Mouse (Mus musculus): ENCODE measurements around the gene Ippk. TPM values are rescaled to one million over a fixed set of nuclear protein-coding genes. Genes with fewer than 3 reads are reported as not detected.

The Ippk gene
- polyA plus RNA-seq, 1 experiment: 7.1 TPM

DNA sequence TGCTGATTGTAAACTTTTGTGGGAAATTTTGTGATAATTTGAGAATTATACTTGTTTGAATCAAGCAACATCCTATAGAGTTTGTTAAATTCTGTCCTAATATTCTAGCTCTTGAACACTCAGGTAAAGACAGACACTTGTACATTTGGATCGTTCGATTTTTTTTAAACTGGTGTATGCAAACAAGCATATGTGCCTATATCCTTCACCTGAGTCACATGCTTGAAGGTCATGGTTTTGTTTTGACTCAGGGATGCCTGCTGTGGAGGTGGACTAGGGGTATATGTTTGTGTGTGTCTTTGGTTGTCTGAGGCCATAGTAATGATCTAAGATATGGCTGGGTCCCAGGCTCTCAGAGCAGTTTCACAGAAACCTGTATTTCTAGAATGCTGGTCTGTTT, 41.9 kb downstream of the Ippk start:
- Histone ChIP-seq H3K4me1 (replicated peaks; ENCODE audit: control insufficient read depth, insufficient read depth, low read length) (no peaks in the 10 kb centered on the region), H3K27ac (ENCODE audit: control insufficient read depth, insufficient read depth, low read length) (no peak overlapping the region), H3K36me3 (ENCODE audit: control insufficient read depth, insufficient read depth, low read length) (peaks cover 17% of the 10 kb centered on the region), H3K27me3 (ENCODE audit: control insufficient read depth, insufficient read depth, low read length) (no peaks in the 10 kb centered on the region), H3K4me3 (ENCODE audit: control insufficient read depth, insufficient read depth, low read length) (no peak overlapping the region)
- 96% methylated on average over 2 of the region's 2 CpGs for WGBS
- DNase-seq: no peak
- TF ChIP-seq POLR2A (IDR thresholded peaks at IDR 0.05; ENCODE audit: control insufficient read depth, extremely low read depth, insufficient read depth, low read length, poor library complexity) (no peak), CTCF (IDR thresholded peaks at IDR 0.05; ENCODE audit: borderline replicate concordance, control insufficient read depth, extremely low read depth, insufficient read depth, low read length, poor library complexity) (no peak)

DNA sequence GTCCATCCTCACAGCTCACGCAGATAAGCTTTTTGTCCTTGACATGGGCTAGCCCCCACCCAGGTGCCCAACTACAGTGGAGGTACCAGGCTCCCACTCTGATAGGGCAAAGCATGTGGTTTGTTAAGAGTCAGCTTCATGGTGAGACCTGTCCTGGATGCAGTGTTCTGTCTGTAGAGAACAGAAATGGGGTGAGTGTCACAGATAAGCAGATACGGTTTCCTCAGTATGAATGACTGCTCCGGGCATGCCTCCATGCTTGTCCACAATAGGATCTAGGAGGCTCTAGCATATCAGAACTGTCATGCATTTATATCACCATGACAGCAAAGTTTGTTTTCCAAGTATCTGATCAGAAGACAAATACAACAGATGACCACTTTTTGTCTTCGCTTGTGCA, 44.8 kb downstream of the Ippk start:
- 98% methylated on average over 4 of the region's 4 CpGs for WGBS
- no peak for DNase-seq
- peaks cover 17% of the 10 kb centered on the region for H3K36me3 ChIP-seq (ENCODE audit: control insufficient read depth, insufficient read depth, low read length)
- TF ChIP-seq POLR2A (IDR thresholded peaks at IDR 0.05; ENCODE audit: control insufficient read depth, extremely low read depth, insufficient read depth, low read length, poor library complexity) (no peak), CTCF (IDR thresholded peaks at IDR 0.05; ENCODE audit: borderline replicate concordance, control insufficient read depth, extremely low read depth, insufficient read depth, low read length, poor library complexity) (no peak)
- H3K4me3 ChIP-seq (ENCODE audit: control insufficient read depth, insufficient read depth, low read length): no peak overlapping the region
- H3K27ac ChIP-seq (ENCODE audit: control insufficient read depth, insufficient read depth, low read length): no peak overlapping the region
- no peaks in the 10 kb centered on the region for H3K4me1 ChIP-seq (replicated peaks; ENCODE audit: control insufficient read depth, insufficient read depth, low read length)
- no peaks in the 10 kb centered on the region for H3K27me3 ChIP-seq (ENCODE audit: control insufficient read depth, insufficient read depth, low read length)

DNA sequence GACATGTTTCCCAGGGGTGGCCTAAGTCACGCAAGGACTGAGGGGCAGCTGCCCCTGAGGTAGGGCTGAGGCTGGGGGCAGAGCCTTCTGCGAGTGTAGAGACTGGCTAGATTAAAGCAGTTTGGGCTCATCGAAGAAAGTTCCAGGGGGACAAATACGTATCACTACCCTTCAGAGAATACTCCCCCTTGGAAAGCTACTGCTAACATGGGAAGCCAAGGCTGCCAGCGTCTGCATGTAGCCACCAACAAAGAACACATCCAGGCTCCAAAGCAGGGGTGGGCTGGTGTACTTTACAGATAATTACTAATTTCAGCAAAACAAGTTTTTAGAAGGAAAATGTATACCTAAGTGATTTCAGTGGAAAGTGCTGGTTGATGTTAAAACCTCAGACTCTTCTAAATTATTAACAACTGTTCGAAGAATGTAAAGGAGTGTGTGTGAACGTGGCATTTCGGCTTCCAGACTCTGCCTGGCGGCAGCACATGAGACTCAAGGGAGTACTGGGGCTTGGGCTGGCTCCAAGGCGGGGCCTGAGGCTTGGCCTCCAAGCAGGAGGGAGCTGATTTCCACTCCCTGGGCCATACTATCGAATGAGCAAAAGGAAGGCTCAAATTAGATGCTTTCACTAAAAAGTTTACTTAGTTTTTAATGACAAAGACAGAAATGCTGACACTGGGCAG, 45.5 kb downstream of the Ippk start:
- 95% methylated on average over 11 of the region's 11 CpGs for WGBS
- TF ChIP-seq POLR2A (IDR thresholded peaks at IDR 0.05; ENCODE audit: control insufficient read depth, extremely low read depth, insufficient read depth, low read length, poor library complexity) (no peak), CTCF (IDR thresholded peaks at IDR 0.05; ENCODE audit: borderline replicate concordance, control insufficient read depth, extremely low read depth, insufficient read depth, low read length, poor library complexity) (no peak)
- Histone ChIP-seq H3K4me1 (replicated peaks; ENCODE audit: control insufficient read depth, insufficient read depth, low read length) (no peaks in the 10 kb centered on the region), H3K27me3 (ENCODE audit: control insufficient read depth, insufficient read depth, low read length) (no peaks in the 10 kb centered on the region), H3K36me3 (ENCODE audit: control insufficient read depth, insufficient read depth, low read length) (peaks cover 13% of the 10 kb centered on the region), H3K27ac (ENCODE audit: control insufficient read depth, insufficient read depth, low read length) (no peak overlapping the region), H3K4me3 (ENCODE audit: control insufficient read depth, insufficient read depth, low read length) (no peak overlapping the region)
- no peak for DNase-seq

DNA sequence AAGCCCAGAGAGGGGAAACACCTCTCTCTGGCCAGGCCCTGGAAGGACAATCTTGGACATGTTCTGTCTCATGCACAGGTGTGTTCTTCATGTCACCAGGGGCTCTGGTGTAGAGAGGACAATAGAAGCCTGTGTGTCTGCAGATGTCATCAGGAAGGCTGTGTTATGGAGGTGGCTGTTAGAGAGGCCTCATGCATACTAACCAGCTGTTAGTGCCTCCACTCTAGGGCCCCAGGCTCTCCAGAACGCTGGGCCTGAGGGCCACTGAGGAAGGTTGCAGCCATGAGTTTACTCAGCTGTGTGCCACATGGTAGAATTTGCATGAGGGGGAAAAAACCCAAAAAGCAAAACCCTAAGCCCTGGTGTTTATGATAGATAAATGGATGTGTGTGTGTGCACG, 46.5 kb downstream of the Ippk start:
- H3K36me3 ChIP-seq (ENCODE audit: control insufficient read depth, insufficient read depth, low read length): peaks cover 4% of the 10 kb centered on the region
- H3K4me3 ChIP-seq (ENCODE audit: control insufficient read depth, insufficient read depth, low read length): no peak overlapping the region
- no peaks in the 10 kb centered on the region for H3K27me3 ChIP-seq (ENCODE audit: control insufficient read depth, insufficient read depth, low read length)
- TF ChIP-seq POLR2A (IDR thresholded peaks at IDR 0.05; ENCODE audit: control insufficient read depth, extremely low read depth, insufficient read depth, low read length, poor library complexity) (no peak), CTCF (IDR thresholded peaks at IDR 0.05; ENCODE audit: borderline replicate concordance, control insufficient read depth, extremely low read depth, insufficient read depth, low read length, poor library complexity) (no peak)
- no peak overlapping the region for H3K27ac ChIP-seq (ENCODE audit: control insufficient read depth, insufficient read depth, low read length)
- WGBS: 86% methylated on average over 2 of the region's 2 CpGs
- no peaks in the 10 kb centered on the region for H3K4me1 ChIP-seq (replicated peaks; ENCODE audit: control insufficient read depth, insufficient read depth, low read length)
- DNase-seq: no peak

DNA sequence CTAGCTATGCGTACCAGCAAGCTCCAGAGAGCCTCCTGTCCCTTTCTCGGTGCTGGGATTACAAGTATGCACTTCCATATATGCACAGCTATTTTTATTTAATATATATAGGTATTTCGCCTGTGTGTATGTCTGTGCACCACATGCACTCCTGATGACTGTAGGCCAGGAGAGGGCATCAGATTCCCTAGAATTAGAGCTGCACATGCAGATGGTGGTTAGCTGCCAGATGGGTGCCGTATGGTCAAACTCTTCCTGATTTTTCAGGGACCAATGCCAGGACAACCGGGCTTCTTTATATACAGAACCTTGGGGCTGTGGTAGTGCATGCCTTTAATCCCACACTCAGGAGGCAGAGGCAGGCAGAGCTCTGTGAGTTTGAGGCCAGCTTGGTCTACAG, 48.0 kb downstream of the Ippk start:
- H3K27me3 ChIP-seq (ENCODE audit: control insufficient read depth, insufficient read depth, low read length): no peaks in the 10 kb centered on the region
- no peak for TF ChIP-seq POLR2A (IDR thresholded peaks at IDR 0.05; ENCODE audit: control insufficient read depth, extremely low read depth, insufficient read depth, low read length, poor library complexity)
- TF ChIP-seq CTCF (IDR thresholded peaks at IDR 0.05; ENCODE audit: borderline replicate concordance, control insufficient read depth, extremely low read depth, insufficient read depth, low read length, poor library complexity): no peak
- 95% methylated on average over 5 of the region's 5 CpGs for WGBS
- DNase-seq: no peak
- no peak overlapping the region for H3K4me3 ChIP-seq (ENCODE audit: control insufficient read depth, insufficient read depth, low read length)
- no peak overlapping the region for H3K27ac ChIP-seq (ENCODE audit: control insufficient read depth, insufficient read depth, low read length)
- no peaks in the 10 kb centered on the region for H3K4me1 ChIP-seq (replicated peaks; ENCODE audit: control insufficient read depth, insufficient read depth, low read length)
- H3K36me3 ChIP-seq (ENCODE audit: control insufficient read depth, insufficient read depth, low read length): peaks cover 4% of the 10 kb centered on the region; the same call in 1 of the 2 replicates

DNA sequence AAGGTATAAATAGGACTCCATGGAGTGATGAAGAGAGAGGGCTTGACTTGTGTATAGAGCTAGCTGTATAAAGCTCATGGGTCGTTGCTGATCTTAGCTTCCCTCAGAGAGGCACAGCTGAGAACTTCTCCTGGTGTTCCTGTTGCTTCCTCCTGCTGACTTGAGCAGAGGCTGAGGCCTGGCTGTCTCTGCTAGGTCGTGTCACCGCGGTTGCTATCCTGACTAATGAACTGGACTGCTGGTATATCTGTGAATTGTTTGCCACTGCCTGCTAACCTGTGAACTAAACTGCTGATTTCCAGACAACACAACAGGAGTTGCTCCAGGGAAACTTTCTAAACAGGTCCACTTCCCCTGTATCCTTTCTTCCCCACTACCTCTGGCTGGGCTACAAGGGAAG, 49.3 kb downstream of the Ippk start:
- H3K27ac ChIP-seq (ENCODE audit: control insufficient read depth, insufficient read depth, low read length): no peak overlapping the region
- no peak overlapping the region for H3K4me3 ChIP-seq (ENCODE audit: control insufficient read depth, insufficient read depth, low read length)
- 91% methylated on average over 4 of the region's 4 CpGs for WGBS
- TF ChIP-seq CTCF (IDR thresholded peaks at IDR 0.05; ENCODE audit: borderline replicate concordance, control insufficient read depth, extremely low read depth, insufficient read depth, low read length, poor library complexity): no peak
- no peak for TF ChIP-seq POLR2A (IDR thresholded peaks at IDR 0.05; ENCODE audit: control insufficient read depth, extremely low read depth, insufficient read depth, low read length, poor library complexity)
- DNase-seq: no peak
- H3K27me3 ChIP-seq (ENCODE audit: control insufficient read depth, insufficient read depth, low read length): no peaks in the 10 kb centered on the region
- H3K4me1 ChIP-seq (replicated peaks; ENCODE audit: control insufficient read depth, insufficient read depth, low read length): no peaks in the 10 kb centered on the region
- no peaks in the 10 kb centered on the region for H3K36me3 ChIP-seq (ENCODE audit: control insufficient read depth, insufficient read depth, low read length)

DNA sequence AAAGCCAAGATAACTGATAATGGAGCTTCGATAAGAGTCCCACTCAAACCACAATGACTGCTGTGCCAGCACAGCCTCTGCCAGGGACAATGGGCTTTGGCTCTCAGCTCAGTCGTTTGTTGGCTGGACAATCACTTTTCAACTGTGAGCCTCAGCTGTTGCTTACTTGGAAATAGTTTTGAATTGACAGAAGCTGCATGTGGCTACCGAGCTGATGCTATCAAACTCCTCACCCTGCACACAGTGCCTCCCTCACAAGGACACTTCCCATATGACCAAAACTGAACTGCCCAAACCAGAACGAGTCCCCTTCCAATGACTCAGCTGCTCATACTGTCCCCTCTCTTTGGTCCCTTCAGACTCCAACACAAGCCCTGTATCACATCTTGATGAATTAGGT, 49.8 kb downstream of the Ippk start:
- no peak for DNase-seq
- Histone ChIP-seq H3K4me3 (ENCODE audit: control insufficient read depth, insufficient read depth, low read length) (no peak overlapping the region), H3K4me1 (replicated peaks; ENCODE audit: control insufficient read depth, insufficient read depth, low read length) (no peaks in the 10 kb centered on the region), H3K27me3 (ENCODE audit: control insufficient read depth, insufficient read depth, low read length) (no peaks in the 10 kb centered on the region), H3K36me3 (ENCODE audit: control insufficient read depth, insufficient read depth, low read length) (no peaks in the 10 kb centered on the region), H3K27ac (ENCODE audit: control insufficient read depth, insufficient read depth, low read length) (no peak overlapping the region)
- no peak for TF ChIP-seq POLR2A (IDR thresholded peaks at IDR 0.05; ENCODE audit: control insufficient read depth, extremely low read depth, insufficient read depth, low read length, poor library complexity)
- TF ChIP-seq CTCF (IDR thresholded peaks at IDR 0.05; ENCODE audit: borderline replicate concordance, control insufficient read depth, extremely low read depth, insufficient read depth, low read length, poor library complexity): no peak
- 84% methylated on average over 4 of the region's 4 CpGs for WGBS

Measured in thymus, adult 2 months (tissue).